Mouse (Mus musculus): ENCODE data around the gene Meox1.

DNA sequence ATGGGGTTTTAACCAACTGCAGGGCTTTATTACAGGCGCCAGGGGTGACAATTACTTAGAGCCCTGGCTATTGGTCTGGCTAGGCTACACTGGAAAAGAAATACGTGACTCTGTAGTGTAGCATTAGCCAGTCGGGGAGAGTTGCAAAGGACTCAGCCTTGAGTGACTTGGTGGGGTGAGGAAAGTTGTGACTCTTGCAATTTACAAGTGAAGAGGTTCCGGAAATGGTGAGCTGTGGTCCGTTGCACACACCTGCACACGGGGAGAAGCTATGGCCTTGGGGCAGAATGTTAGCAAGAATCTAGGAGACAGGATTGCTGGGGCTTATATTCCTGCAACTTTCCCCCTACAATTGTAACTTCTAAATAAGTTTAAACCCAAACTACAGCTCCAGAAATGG lies 31.5 kb upstream of the Meox1 start:
- TF ChIP-seq MAX (IDR thresholded peaks at IDR 0.05; ENCODE audit: low read length) = no peak
- no peak for TF ChIP-seq EP300 (IDR thresholded peaks at IDR 0.05; ENCODE audit: low read depth in 1 of 2, low read length in 2 of 2)
- TF ChIP-seq POLR2A (IDR thresholded peaks at IDR 0.05; ENCODE audit: control insufficient read depth in 1 of 2, insufficient read depth in 1 of 2, low read depth in 1 of 2, low read length in 2 of 2, poor library complexity in 1 of 2) = no peak
- no peak for TF ChIP-seq POLR2AphosphoS2 (IDR thresholded peaks at IDR 0.05; ENCODE audit: low read length)
